Mouse (Mus musculus) heart, embryonic 11.5 days (tissue): Measurements from ENCODE around the gene Gm21188. TPM values are rescaled to one million over a fixed set of nuclear protein-coding genes. Genes with fewer than 3 reads are reported as not detected.
"Not testable (repeated sequence)": the region's sequence is repeated elsewhere in the genome, so short reads cannot be mapped to it uniquely, and the experiment has no call there.

Experiments used
- ATAC-seq: fragments of 200-750 bp; cut with Nextera tagmentation; replicated peaks from 2 replicates; pipeline ENCODE4 v1.8.0; 2017; ENCODE audit warnings: moderate library complexity; ENCODE audit not compliant: insufficient number of reproducible peaks, low FRiP score, low TSS enrichment
- H3K27ac ChIP-seq: fragments of 300-500 bp; sonication (generic); 2 replicates; pipeline ENCODE4 v1.5.1; 2014; ENCODE audit warnings: mild to moderate bottlenecking, low read depth, low read length
- H3K27me3 ChIP-seq: fragments of 300-500 bp; sonication (generic); 2 replicates; pipeline ENCODE4 v1.6.1; 2014; ENCODE audit warnings: mild to moderate bottlenecking, low read length, mixed read lengths; ENCODE audit not compliant: control insufficient read depth, insufficient read depth
- H3K36me3 ChIP-seq: fragments of 300-500 bp; sonication (generic); 2 replicates; pipeline ENCODE4 v1.6.1; 2014; ENCODE audit warnings: mild to moderate bottlenecking, low read length, moderate library complexity, mixed read lengths; ENCODE audit not compliant: control insufficient read depth, insufficient read depth
- H3K4me1 ChIP-seq: fragments of 300-500 bp; sonication (generic); 2 replicates; pipeline ENCODE4 v1.6.1; 2014; ENCODE audit warnings: low read length; ENCODE audit not compliant: control insufficient read depth, insufficient read depth
- H3K4me2 ChIP-seq: fragments of 300-500 bp; sonication (generic); 2 replicates; pipeline ENCODE4 v1.6.1; 2014; ENCODE audit warnings: mild to moderate bottlenecking, moderate library complexity
- H3K4me3 ChIP-seq: fragments of 300-500 bp; sonication (generic); 2 replicates; pipeline ENCODE4 v1.5.1; 2014; ENCODE audit warnings: low read depth, low read length
- H3K9ac ChIP-seq: fragments of 300-500 bp; sonication (generic); 2 replicates; pipeline ENCODE4 v1.6.1; 2014; ENCODE audit warnings: mild to moderate bottlenecking, low read depth, low read length, moderate library complexity
- H3K9me3 ChIP-seq: fragments of 300-500 bp; sonication (generic); replicated peaks from 2 replicates; pipeline ENCODE4 v1.6.1; 2016; ENCODE audit warnings: low read length; ENCODE audit not compliant: control insufficient read depth
- WGBS: fragments of 180-500 bp; shearing (Covaris S2); extraction: QIAGEN DNeasy Blood & Tissue Kit; methylation state at CpG from one replicate; pipeline ENCODE4 v1.1.7; 2014; ENCODE audit not compliant: insufficient replicate concordance; 5-methylcytosine and 5-hydroxymethylcytosine counted together
- polyA plus RNA-seq: library from polyadenylated mRNA; unstranded; fragments of >200 nt; fragmentation: Nextera tagmentation; extraction: Ambion mirVana; gene quantifications from 2 replicates; pipeline ENCODE4 v1.2.1, GENCODE M21; 2014

Gene Gm21188
- polyA plus RNA-seq, 1 experiment from 2014 or later = not detected

DNA sequence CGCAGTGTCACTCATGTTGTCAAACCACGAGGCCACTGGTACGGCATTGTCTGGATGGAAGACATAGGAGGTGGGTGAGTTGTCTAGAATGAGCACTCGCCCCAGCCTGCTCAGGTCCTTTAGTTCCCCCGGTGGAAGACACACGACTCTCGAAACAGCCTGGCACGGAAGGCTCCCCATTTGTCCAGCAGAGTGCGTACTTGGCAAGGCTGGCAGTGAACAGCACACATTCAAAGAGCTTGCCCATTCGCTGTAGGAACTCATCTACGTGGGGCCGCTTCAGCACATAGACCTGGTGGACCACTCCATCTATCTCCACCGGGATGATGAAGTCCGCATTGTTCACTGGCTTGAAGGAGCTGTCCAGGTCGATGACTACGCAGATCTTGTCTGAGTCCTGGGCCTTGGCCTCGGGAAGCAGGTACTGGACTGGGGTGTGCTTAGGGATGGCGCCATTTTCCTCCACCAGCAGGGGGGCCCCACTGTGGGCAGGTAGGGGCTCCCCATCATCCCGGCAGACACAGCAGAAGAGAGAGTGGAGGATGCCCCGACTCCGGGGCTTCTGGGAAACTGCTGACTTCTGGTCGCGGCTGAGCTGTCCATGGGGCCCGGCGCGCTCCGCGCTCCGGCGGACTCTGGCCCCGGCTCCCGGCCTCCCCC, 36.5 kb downstream of the Gm21188 start:
- H3K4me3 ChIP-seq, H3K4me2 ChIP-seq, H3K4me1 ChIP-seq, H3K27ac ChIP-seq, H3K9me3 ChIP-seq, ATAC-seq, H3K36me3 ChIP-seq, H3K27me3 ChIP-seq, H3K9ac ChIP-seq: not testable (repeated sequence)
- WGBS = 3% methylated on average over 6 of the region's 32 CpGs

DNA sequence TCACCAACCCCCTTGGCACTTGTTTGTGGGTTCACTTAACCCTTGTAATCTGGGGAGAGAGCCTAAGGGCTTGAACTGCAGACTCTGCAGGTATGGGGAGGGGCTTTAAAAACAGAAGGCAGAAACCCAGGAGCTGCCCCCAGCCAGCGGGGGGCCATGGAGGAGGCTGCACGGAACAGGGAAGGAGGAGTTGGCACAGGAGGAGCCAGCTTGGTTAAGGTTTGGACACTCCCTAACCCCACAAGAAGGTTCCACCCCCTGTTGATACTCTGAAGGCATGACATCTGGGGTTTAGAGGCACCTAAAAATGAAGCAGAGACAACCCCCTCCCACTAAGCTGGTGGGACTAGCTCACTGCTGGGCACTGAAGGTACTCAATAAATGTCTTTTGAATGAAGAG, 38.0 kb downstream of the Gm21188 start:
- not testable (repeated sequence) for H3K4me3 ChIP-seq, H3K9me3 ChIP-seq, H3K4me1 ChIP-seq, H3K9ac ChIP-seq, H3K36me3 ChIP-seq, H3K27me3 ChIP-seq, ATAC-seq, H3K27ac ChIP-seq, H3K4me2 ChIP-seq
- no CpG with 5 or more reads among the region's 2 CpGs for WGBS

DNA sequence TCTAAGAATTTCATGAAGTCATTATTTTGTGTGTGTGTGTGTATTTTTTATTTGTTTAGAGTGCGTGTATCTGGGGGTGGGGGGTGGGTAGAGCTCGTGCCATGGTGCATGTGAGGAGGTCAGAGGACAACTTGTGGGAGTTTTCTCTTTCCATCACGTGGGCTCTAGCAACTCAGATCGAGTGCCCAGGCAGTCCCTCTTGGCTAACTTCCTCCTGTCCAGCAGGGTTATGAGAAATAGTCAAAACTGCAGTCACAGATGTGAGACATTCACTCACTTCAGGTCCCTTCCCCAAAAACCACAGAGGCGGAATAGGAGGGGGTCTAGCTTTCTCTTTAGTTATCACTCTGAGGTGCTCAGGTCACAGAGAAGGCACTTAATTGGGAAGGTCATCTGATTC, 38.5 kb downstream of the Gm21188 start:
- not testable (repeated sequence) for ATAC-seq, H3K4me3 ChIP-seq, H3K4me1 ChIP-seq, H3K27me3 ChIP-seq, H3K36me3 ChIP-seq, H3K9ac ChIP-seq, H3K9me3 ChIP-seq, H3K27ac ChIP-seq, H3K4me2 ChIP-seq
- no CpG with 5 or more reads among the region's 5 CpGs for WGBS

DNA sequence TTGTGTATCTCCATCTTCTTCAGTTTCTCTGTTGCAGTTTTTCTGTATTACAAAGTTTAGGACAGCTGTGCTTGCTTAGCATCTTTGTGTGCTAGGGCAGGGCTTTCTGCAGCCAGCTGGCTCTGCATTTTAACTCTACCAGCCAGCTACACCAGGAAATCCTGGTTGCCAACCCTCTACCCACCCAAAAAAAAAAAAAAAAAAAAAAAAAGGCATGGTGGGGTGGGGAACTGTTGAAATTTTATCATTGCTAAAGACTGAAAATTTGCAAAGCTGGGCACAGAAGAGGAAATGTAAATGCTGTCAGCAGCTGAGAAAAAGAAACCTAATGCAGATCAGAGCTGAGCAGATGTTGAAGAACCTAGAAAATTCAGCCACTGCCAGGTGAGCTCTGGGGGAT, 41.9 kb downstream of the Gm21188 start:
- ATAC-seq, H3K27me3 ChIP-seq, H3K4me3 ChIP-seq, H3K4me1 ChIP-seq, H3K9me3 ChIP-seq, H3K9ac ChIP-seq, H3K36me3 ChIP-seq, H3K27ac ChIP-seq, H3K4me2 ChIP-seq: not testable (repeated sequence)

DNA sequence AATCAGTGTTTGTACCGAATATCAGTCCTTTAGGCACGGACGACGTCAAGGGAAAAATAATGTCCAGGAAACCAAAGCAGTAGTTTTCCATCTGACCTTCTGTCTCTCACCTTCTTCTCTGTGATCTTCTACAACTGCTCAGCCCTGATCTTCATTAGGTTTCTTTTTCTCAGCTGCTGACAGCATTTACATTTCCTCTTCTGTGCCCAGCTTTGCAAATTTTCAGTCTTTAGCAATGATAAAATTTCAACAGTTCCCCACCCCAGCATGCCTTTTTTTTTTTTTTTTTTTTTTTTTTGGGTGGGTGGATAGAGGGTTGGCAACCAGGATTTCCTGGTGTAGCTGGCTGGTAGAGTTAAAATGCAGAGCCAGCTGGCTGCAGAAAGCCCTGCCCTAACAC, 52.8 kb downstream of the Gm21188 start:
- H3K36me3 ChIP-seq, ATAC-seq, H3K27me3 ChIP-seq, H3K4me1 ChIP-seq, H3K9me3 ChIP-seq, H3K9ac ChIP-seq, H3K4me3 ChIP-seq, H3K27ac ChIP-seq, H3K4me2 ChIP-seq: not testable (repeated sequence)
- no CpG with 5 or more reads among the region's 4 CpGs for WGBS

DNA sequence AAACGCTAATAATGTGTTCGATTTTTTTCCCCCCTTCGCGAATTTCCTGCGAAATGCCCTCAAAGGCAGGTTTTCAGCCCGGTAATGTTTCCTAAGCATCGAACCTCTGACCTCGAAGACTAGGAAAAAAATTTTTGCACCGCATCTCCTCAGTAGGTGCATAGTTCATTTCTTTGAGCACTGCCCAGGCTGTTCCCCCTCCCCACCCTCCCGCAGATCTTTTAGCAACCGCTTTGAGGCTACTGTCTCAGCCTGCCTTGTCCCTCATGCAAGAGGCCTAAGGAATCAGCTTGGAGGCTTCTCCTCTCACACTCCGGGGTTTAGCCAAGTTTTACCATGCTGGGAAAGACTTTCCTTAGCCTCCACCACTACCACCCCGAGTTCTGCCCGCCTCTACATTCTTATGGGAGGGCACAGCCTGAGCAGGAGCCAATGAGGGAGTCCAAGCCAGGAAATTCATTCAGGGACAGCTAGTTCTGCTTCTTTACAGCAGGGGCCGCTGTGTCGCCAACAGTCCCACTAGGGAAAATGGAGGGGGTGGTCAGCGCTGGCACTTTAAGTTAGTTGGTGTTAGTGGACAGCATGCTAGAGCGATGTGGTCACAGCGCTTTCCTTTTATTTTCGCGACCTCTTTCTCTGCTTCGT, 53.4 kb downstream of the Gm21188 start:
- H3K27me3 ChIP-seq, H3K4me3 ChIP-seq, H3K36me3 ChIP-seq, H3K4me2 ChIP-seq, H3K4me1 ChIP-seq, H3K9me3 ChIP-seq, H3K27ac ChIP-seq, H3K9ac ChIP-seq: not testable (repeated sequence)
- peak; percentile 65; the same call in 1 of the 2 replicates for ATAC-seq
- no CpG with 5 or more reads among the region's 22 CpGs for WGBS

DNA sequence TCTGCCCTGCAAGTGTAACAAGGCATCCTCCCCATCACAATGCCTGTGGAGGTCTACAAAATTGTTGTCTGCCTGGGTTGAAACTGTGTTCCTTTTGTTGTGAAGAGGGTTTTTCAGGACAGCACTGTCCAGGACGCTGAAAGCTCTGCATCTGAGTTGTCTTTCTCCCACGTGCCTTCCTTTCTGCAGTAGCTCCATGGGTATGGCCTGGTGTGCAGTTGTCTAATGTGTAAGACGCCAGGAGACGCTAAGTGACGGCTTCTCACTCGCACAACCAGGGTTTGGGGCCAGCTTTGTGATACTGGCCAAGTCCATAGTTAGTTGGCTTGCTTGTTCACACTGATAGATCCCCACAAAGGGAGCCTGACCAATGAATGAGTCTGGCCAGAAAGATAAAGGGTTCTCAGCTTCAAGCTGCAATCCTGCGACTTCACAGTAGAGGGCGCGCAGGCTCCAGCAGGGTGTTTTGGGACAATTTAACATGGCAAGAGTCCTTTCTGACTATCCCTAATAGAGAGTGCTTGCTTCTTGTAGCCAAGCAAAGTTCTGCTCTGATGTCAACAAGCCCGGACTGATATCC, 60.0 kb downstream of the Gm21188 start:
- no CpG with 5 or more reads among the region's 10 CpGs for WGBS
- H3K4me1 ChIP-seq, H3K27me3 ChIP-seq, H3K27ac ChIP-seq, H3K36me3 ChIP-seq, ATAC-seq, H3K9ac ChIP-seq, H3K9me3 ChIP-seq, H3K4me2 ChIP-seq, H3K4me3 ChIP-seq: not testable (repeated sequence)

DNA sequence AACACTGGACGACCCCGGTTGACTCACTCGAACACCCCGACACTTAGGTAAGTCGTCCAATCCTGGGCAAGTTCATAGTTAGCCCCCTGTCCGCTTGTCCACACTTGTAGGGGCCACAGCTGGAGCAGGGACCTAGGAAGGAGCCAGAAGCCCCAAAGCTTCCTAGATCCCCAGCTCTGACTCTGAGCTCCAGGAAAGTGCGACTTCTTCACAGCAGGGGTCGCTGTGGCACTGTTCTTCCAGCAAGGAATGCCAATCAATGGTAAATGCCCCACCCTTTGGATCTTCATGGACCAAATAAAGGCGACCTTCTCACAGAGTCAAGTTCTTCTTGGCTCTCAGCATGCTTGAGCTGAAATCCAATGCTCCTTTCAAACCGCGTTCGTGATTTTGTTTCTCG, 60.7 kb downstream of the Gm21188 start:
- H3K9me3 ChIP-seq, H3K27me3 ChIP-seq, H3K4me3 ChIP-seq, H3K4me1 ChIP-seq, H3K27ac ChIP-seq, ATAC-seq, H3K4me2 ChIP-seq, H3K9ac ChIP-seq, H3K36me3 ChIP-seq: not testable (repeated sequence)
- no CpG with 5 or more reads among the region's 13 CpGs for WGBS
